Mouse (Mus musculus) stomach, postnatal 0 days (tissue): Measurements from ENCODE around the gene Tent2. TPM values are rescaled to one million over a fixed set of nuclear protein-coding genes. Genes with fewer than 3 reads are reported as not detected.
A peak's percentile ranks its signal among the peaks of the same experiment; 100 is the strongest.

ENCODE experiments used
- ATAC-seq: fragments of 200-750 bp; cut with Nextera tagmentation; 2 replicates; pipeline ENCODE4 v1.8.0; 2017; ENCODE audit not compliant: low FRiP score, low TSS enrichment
- DNase-seq: peaks from one replicate; pipeline ENCODE4 v3.0.0-alpha.2; 2016; ENCODE audit warnings: low spot score
- H3K27ac ChIP-seq: fragments of 300-500 bp; sonication (generic); replicated peaks from 2 replicates; pipeline ENCODE4 v1.5.1; 2014; ENCODE audit warnings: mild to moderate bottlenecking, control low read depth
- H3K27me3 ChIP-seq: fragments of 300-500 bp; sonication (generic); 2 replicates; pipeline ENCODE4 v1.6.1; 2014; ENCODE audit warnings: low read length; ENCODE audit not compliant: control insufficient read depth, insufficient read depth
- H3K36me3 ChIP-seq: fragments of 300-500 bp; sonication (generic); 2 replicates; pipeline ENCODE4 v1.6.1; 2014; ENCODE audit warnings: low read length, mixed read lengths; ENCODE audit not compliant: control insufficient read depth, insufficient read depth
- H3K4me1 ChIP-seq: fragments of 300-500 bp; sonication (generic); replicated peaks from 2 replicates; pipeline ENCODE4 v1.6.1; 2014; ENCODE audit warnings: antibody characterized with exemption; ENCODE audit not compliant: control insufficient read depth, insufficient read depth
- H3K4me2 ChIP-seq: fragments of 300-500 bp; sonication (generic); replicated peaks from 2 replicates; pipeline ENCODE4 v1.6.1; 2014; ENCODE audit warnings: low read depth, mild to moderate bottlenecking, control low read depth, moderate library complexity
- H3K4me3 ChIP-seq: fragments of 300-500 bp; sonication (generic); 2 replicates; pipeline ENCODE4 v1.5.1; 2014; ENCODE audit warnings: low read depth, low read length, control low read depth
- H3K9ac ChIP-seq: fragments of 300-500 bp; sonication (generic); 2 replicates; pipeline ENCODE4 v1.6.1; 2014; ENCODE audit warnings: mild to moderate bottlenecking, low read length, control low read depth, mixed read lengths
- H3K9me3 ChIP-seq: fragments of 300-500 bp; sonication (generic); 2 replicates; pipeline ENCODE4 v1.6.1; 2016; ENCODE audit warnings: low read length; ENCODE audit not compliant: control insufficient read depth
- CTCF ChIP-seq: IDR thresholded peaks from 2 replicates; pipeline ENCODE4 v1.5.1; 2016; ENCODE audit warnings: antibody characterized with exemption, low read depth, mild to moderate bottlenecking, moderate library complexity
- EP300 ChIP-seq: optimal IDR thresholded peaks from 2 replicates; pipeline ENCODE3; 2016; ENCODE audit warnings: antibody characterized with exemption
- WGBS: fragments of 180-500 bp; shearing (Covaris S2); extraction: QIAGEN DNeasy Blood & Tissue Kit; methylation state at CpG from one replicate; pipeline ENCODE4 v1.1.7; 2014; 5-methylcytosine and 5-hydroxymethylcytosine counted together
- polyA plus RNA-seq: library from polyadenylated mRNA; unstranded; fragments of >200 nt; fragmentation: Nextera tagmentation; extraction: Ambion mirVana; gene quantifications from 2 replicates; pipeline ENCODE4 v1.2.1, GENCODE M21; 2015

The Tent2 gene
- polyA plus RNA-seq, 1 experiment from 2014 or later = 25.4 TPM

GRCm38 (mm10) chr13:93138059-93138458 lies 54.1 kb downstream of the Tent2 start:
- Histone ChIP-seq H3K36me3 (no peaks in the 10 kb centered on the region), H3K4me2 (no peak overlapping the region), H3K9me3 (no peaks in the 10 kb centered on the region), H3K9ac (no peak overlapping the region), H3K27ac (no peak overlapping the region), H3K27me3 (no peaks in the 10 kb centered on the region), H3K4me3 (no peak overlapping the region), H3K4me1 (no peaks in the 10 kb centered on the region)
- no peak for ATAC-seq
- peak; percentile 23 for DNase-seq
- no peak for TF ChIP-seq EP300
- TF ChIP-seq CTCF = no peak
- 53% methylated on average over 1 of the region's 1 CpGs for WGBS

- TF ChIP-seq EP300 (no peak), CTCF (no peak)
- no peaks in the 10 kb centered on the region for H3K4me1 ChIP-seq
- H3K9me3 ChIP-seq = no peaks in the 10 kb centered on the region
- no peak overlapping the region for H3K27ac ChIP-seq
- H3K4me2 ChIP-seq = no peak overlapping the region
- H3K36me3 ChIP-seq = no peaks in the 10 kb centered on the region
- no peak overlapping the region for H3K4me3 ChIP-seq
- DNase-seq (no peak), ATAC-seq (no peak)
- 86% methylated on average over 7 of the region's 7 CpGs for WGBS
- H3K9ac ChIP-seq = no peak overlapping the region
- no peaks in the 10 kb centered on the region for H3K27me3 ChIP-seq
Measured at GRCm38 (mm10) chr13:93137098-93137497, 55.1 kb downstream of the Tent2 start.

GRCm38 (mm10) chr13:93136251-93136650 lies 55.9 kb downstream of the Tent2 start:
- Histone ChIP-seq H3K27me3 (no peaks in the 10 kb centered on the region), H3K4me2 (no peak overlapping the region), H3K27ac (no peak overlapping the region), H3K9me3 (no peaks in the 10 kb centered on the region), H3K4me3 (no peak overlapping the region), H3K4me1 (no peaks in the 10 kb centered on the region), H3K9ac (no peak overlapping the region), H3K36me3 (no peaks in the 10 kb centered on the region)
- TF ChIP-seq EP300 (no peak), CTCF (no peak)
- 93% methylated on average over 1 of the region's 1 CpGs for WGBS
- ATAC-seq (no peak), DNase-seq (no peak)

GRCm38 (mm10) chr13:93135501-93135900 lies 56.7 kb downstream of the Tent2 start:
- H3K4me2 ChIP-seq = no peak overlapping the region
- H3K27me3 ChIP-seq = no peaks in the 10 kb centered on the region
- H3K27ac ChIP-seq = no peak overlapping the region
- no peak overlapping the region for H3K9ac ChIP-seq
- H3K4me3 ChIP-seq = no peak overlapping the region
- H3K9me3 ChIP-seq = no peaks in the 10 kb centered on the region
- WGBS = 72% methylated on average over 2 of the region's 2 CpGs
- no peaks in the 10 kb centered on the region for H3K36me3 ChIP-seq
- no peak for TF ChIP-seq CTCF
- TF ChIP-seq EP300 = no peak
- no peaks in the 10 kb centered on the region for H3K4me1 ChIP-seq
- ATAC-seq (no peak), DNase-seq (no peak)

DNA sequence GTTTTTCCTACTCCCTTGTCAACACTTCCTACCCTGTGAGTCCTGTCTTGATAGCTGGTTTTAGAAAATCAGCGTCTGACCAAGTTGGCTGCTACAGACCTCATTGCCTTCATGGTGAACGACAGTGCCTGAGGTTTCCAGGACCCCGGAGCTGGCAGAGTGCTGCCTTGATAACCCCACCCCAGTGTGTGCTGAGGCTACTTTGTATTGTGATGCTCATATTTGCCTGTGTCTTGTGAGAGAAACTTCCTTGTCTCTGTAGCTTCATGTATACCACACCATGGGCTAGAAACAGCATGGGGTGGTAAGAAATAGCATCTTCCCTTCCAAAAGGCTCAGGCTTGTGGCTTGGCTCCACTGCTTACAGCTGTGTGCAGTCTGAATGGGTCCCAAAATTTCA lies 61.5 kb downstream of the Tent2 start:
- 81% methylated on average over 3 of the region's 3 CpGs for WGBS
- Histone ChIP-seq H3K27ac (no peak overlapping the region), H3K9me3 (no peaks in the 10 kb centered on the region), H3K9ac (no peak overlapping the region), H3K36me3 (no peaks in the 10 kb centered on the region), H3K4me3 (no peak overlapping the region), H3K27me3 (no peaks in the 10 kb centered on the region), H3K4me2 (no peak overlapping the region), H3K4me1 (no peaks in the 10 kb centered on the region)
- DNase-seq = no peak
- TF ChIP-seq EP300 = no peak
- TF ChIP-seq CTCF = no peak
- ATAC-seq = no peak

DNA sequence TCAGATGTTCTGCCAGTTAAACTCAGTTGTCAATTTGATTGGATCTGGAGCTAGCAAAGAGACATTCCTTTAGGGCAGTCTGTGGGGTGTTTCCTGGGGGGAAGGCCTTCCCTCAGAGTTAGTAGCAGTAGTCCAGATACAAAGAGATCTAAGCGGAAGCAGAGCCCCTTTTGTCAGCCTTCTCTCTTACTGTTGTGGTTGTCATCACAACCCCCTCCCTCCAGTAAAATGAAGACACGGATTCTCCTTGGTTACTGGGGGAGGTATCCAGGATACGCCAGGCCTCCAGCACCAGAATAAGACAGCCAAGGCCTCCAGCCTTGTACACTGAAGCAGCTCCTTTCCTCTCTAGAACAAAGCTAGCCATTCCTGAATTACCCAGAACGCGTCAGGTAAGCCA lies 63.2 kb downstream of the Tent2 start:
- Histone ChIP-seq H3K27ac (no peak overlapping the region), H3K36me3 (no peaks in the 10 kb centered on the region), H3K4me2 (no peak overlapping the region), H3K4me3 (no peak overlapping the region), H3K9me3 (no peaks in the 10 kb centered on the region), H3K27me3 (no peaks in the 10 kb centered on the region), H3K9ac (no peak overlapping the region), H3K4me1 (no peaks in the 10 kb centered on the region)
- no peak for ATAC-seq
- TF ChIP-seq CTCF (no peak), EP300 (no peak)
- WGBS = 86% methylated on average over 5 of the region's 5 CpGs
- DNase-seq = no peak
